Mouse (Mus musculus) gastrocnemius, postnatal 10 days (tissue): ENCODE data around the gene Dusp2. TPM values are rescaled to one million over a fixed set of nuclear protein-coding genes. Genes with fewer than 3 reads are reported as not detected.
"Not testable (repeated sequence)": the region's sequence is repeated elsewhere in the genome, so short reads cannot be mapped to it uniquely, and the experiment has no call there.

Source experiments
- DNase-seq: peaks from one replicate; pipeline ENCODE4 v3.0.0; 2021; ENCODE audit warnings: mixed read lengths
- long read RNA-seq, 2 experiments: library from polyadenylated mRNA; stranded (forward); transcript quantifications; one replicate each; pipeline ENCODE4 v2.0.0; 2021
- total RNA-seq, 2 experiments: library from RNA; stranded (reverse); gene quantifications; 2 replicates each; pipeline ENCODE4 v1.2.3; 2021

Gene Dusp2
- 1 to 10 TPM; 2.6 TPM for total RNA-seq
- long read RNA-seq, experiment 1, transcript Dusp2-201 (4 exons, 1,617 nt), result major isoform, 8 of 8 reads
- long read RNA-seq, experiment 1, partial matches to known transcripts, result 0 of 8 reads
- long read RNA-seq, experiment 1, other reads (novel, unspliced or antisense), result 0 of 8 reads
- long read RNA-seq, experiment 2, partial matches to known transcripts, result 0 of 3 reads
- long read RNA-seq, experiment 2, other reads (novel, unspliced or antisense), result 1 of 3 reads

- DNase-seq, result peak; percentile 71
These were observed at the start of gene Dusp2 for GRCm38 (mm10) chr2:127335767-127336496. Gene Dusp2, plus strand, starts transcription at chr2:127336159.

GRCm38 (mm10) chr2:127292250-127292649 lies 43.7 kb upstream of the Dusp2 start:
- DNase-seq, result no peak

GRCm38 (mm10) chr2:127297001-127297805 lies 38.8 kb upstream of the Dusp2 start:
- no peak for DNase-seq

- DNase-seq, result no peak
These were observed 37.9 kb upstream of the Dusp2 start for GRCm38 (mm10) chr2:127298056-127298455.

- no peak for DNase-seq
These were observed 35.3 kb upstream of the Dusp2 start for GRCm38 (mm10) chr2:127300701-127301100.

GRCm38 (mm10) chr2:127301883-127302282 lies 34.1 kb upstream of the Dusp2 start:
- DNase-seq, result no peak

- not testable (repeated sequence) for DNase-seq
These were observed 31.8 kb upstream of the Dusp2 start for GRCm38 (mm10) chr2:127304192-127304591.

- no peak for DNase-seq
These were observed 31.2 kb upstream of the Dusp2 start for GRCm38 (mm10) chr2:127304609-127305210.

- DNase-seq, result no peak
These were observed 29.8 kb upstream of the Dusp2 start for GRCm38 (mm10) chr2:127306123-127306522.

- DNase-seq, result no peak
These were observed 28.8 kb upstream of the Dusp2 start for GRCm38 (mm10) chr2:127307179-127307578.

- no peak for DNase-seq
These were observed 27.3 kb upstream of the Dusp2 start for GRCm38 (mm10) chr2:127308660-127309059.

- DNase-seq, result no peak
These were observed 25.7 kb upstream of the Dusp2 start for GRCm38 (mm10) chr2:127310246-127310645.

- DNase-seq, result no peak
These were observed 25.3 kb upstream of the Dusp2 start for GRCm38 (mm10) chr2:127310685-127311084.

GRCm38 (mm10) chr2:127311193-127311592 lies 24.8 kb upstream of the Dusp2 start:
- no peak for DNase-seq

- DNase-seq, result no peak
These were observed 23.2 kb upstream of the Dusp2 start for GRCm38 (mm10) chr2:127312801-127313200.

GRCm38 (mm10) chr2:127313878-127314277 lies 22.1 kb upstream of the Dusp2 start:
- DNase-seq, result no peak

GRCm38 (mm10) chr2:127314467-127315154 lies 21.3 kb upstream of the Dusp2 start:
- DNase-seq, result no peak

GRCm38 (mm10) chr2:127315155-127315470 lies 20.8 kb upstream of the Dusp2 start:
- DNase-seq, result no peak

- DNase-seq, result no peak
These were observed 19.5 kb upstream of the Dusp2 start for GRCm38 (mm10) chr2:127316431-127316830.

- no peak for DNase-seq
These were observed 17.8 kb upstream of the Dusp2 start for GRCm38 (mm10) chr2:127318136-127318535.

- no peak for DNase-seq
These were observed 16.9 kb upstream of the Dusp2 start for GRCm38 (mm10) chr2:127319071-127319470.

GRCm38 (mm10) chr2:127322671-127323285 lies 13.2 kb upstream of the Dusp2 start:
- DNase-seq, result no peak
